Mouse (Mus musculus) forebrain, embryonic 11.5 days (tissue): Measurements from ENCODE around the gene Ccser1. TPM values are rescaled to one million over a fixed set of nuclear protein-coding genes. Genes with fewer than 3 reads are reported as not detected.

ENCODE experiments used
- ATAC-seq: fragments of 200-750 bp; cut with Nextera tagmentation; replicated peaks from 2 replicates; pipeline ENCODE4 v1.8.0; 2017; ENCODE audit warnings: moderate TSS enrichment; ENCODE audit not compliant: low FRiP score
- DNase-seq: peaks from one replicate; pipeline ENCODE4 v3.0.0-alpha.2; 2017; ENCODE audit warnings: low spot score
- H3K27ac ChIP-seq: fragments of 300-500 bp; sonication (generic); 2 replicates; pipeline ENCODE4 v1.5.1; 2014; ENCODE audit warnings: low read depth, low read length
- H3K27me3 ChIP-seq: fragments of 300-500 bp; sonication (generic); 2 replicates; pipeline ENCODE4 v1.6.1; 2014; ENCODE audit warnings: mild to moderate bottlenecking, low read length, mixed read lengths; ENCODE audit not compliant: control insufficient read depth, insufficient read depth
- H3K36me3 ChIP-seq: fragments of 300-500 bp; sonication (generic); 2 replicates; pipeline ENCODE4 v1.6.1; 2014; ENCODE audit warnings: mild to moderate bottlenecking, low read length, moderate library complexity, mixed read lengths; ENCODE audit not compliant: control insufficient read depth, insufficient read depth
- H3K4me1 ChIP-seq: fragments of 300-500 bp; sonication (generic); replicated peaks from 2 replicates; pipeline ENCODE4 v1.6.1; 2014; ENCODE audit warnings: low read length, mixed read lengths; ENCODE audit not compliant: control insufficient read depth, insufficient read depth
- H3K4me2 ChIP-seq: fragments of 300-500 bp; sonication (generic); 2 replicates; pipeline ENCODE4 v1.6.1; 2014; ENCODE audit warnings: low read depth, mild to moderate bottlenecking, low read length, moderate library complexity, mixed read lengths; ENCODE audit not compliant: severe bottlenecking
- H3K4me3 ChIP-seq: fragments of 300-500 bp; sonication (generic); 2 replicates; pipeline ENCODE4 v1.5.1; 2014; ENCODE audit warnings: low read depth, low read length
- H3K9ac ChIP-seq: fragments of 300-500 bp; sonication (generic); 2 replicates; pipeline ENCODE4 v1.6.1; 2014; ENCODE audit warnings: low read length
- H3K9me3 ChIP-seq: fragments of 300-500 bp; sonication (generic); 2 replicates; pipeline ENCODE4 v1.6.1; 2016; ENCODE audit warnings: low read length, mixed read lengths; ENCODE audit not compliant: control insufficient read depth
- WGBS: fragments of 180-500 bp; shearing (Covaris S2); extraction: QIAGEN DNeasy Blood & Tissue Kit; methylation state at CpG from one replicate; pipeline ENCODE4 v1.1.7; 2014; 5-methylcytosine and 5-hydroxymethylcytosine counted together
- polyA plus RNA-seq: library from polyadenylated mRNA; unstranded; fragments of >200 nt; fragmentation: Nextera tagmentation; extraction: Ambion mirVana; gene quantifications from 2 replicates; pipeline ENCODE4 v1.2.1, GENCODE M21; 2014

The Ccser1 gene
- polyA plus RNA-seq, 1 experiment from 2014 or later = 15.3 TPM

- no peak for ATAC-seq
- 31% methylated on average over 2 of the region's 2 CpGs for WGBS
- Histone ChIP-seq H3K27me3 (no peaks in the 10 kb centered on the region), H3K4me3 (no peak overlapping the region), H3K4me1 (no peaks in the 10 kb centered on the region), H3K27ac (no peak overlapping the region), H3K36me3 (no peaks in the 10 kb centered on the region), H3K4me2 (no peak overlapping the region), H3K9me3 (no peaks in the 10 kb centered on the region), H3K9ac (no peak overlapping the region)
- DNase-seq = peak; percentile 54
Measured at GRCm38 (mm10) chr6:61687002-61687401, 506.9 kb downstream of the Ccser1 start.

- 93% methylated on average over 7 of the region's 7 CpGs for WGBS
- ATAC-seq (no peak), DNase-seq (no peak)
- no peaks in the 10 kb centered on the region for H3K9me3 ChIP-seq
- no peak overlapping the region for H3K9ac ChIP-seq
- no peaks in the 10 kb centered on the region for H3K27me3 ChIP-seq
- no peaks in the 10 kb centered on the region for H3K36me3 ChIP-seq
- no peak overlapping the region for H3K4me2 ChIP-seq
- no peak overlapping the region for H3K27ac ChIP-seq
- no peak overlapping the region for H3K4me3 ChIP-seq
- H3K4me1 ChIP-seq = no peaks in the 10 kb centered on the region
Measured at GRCm38 (mm10) chr6:61703003-61703402, 522.9 kb downstream of the Ccser1 start.

GRCm38 (mm10) chr6:61721220-61721619 is 541.1 kb downstream of the Ccser1 start:
- ATAC-seq = no peak
- H3K9me3 ChIP-seq = no peaks in the 10 kb centered on the region
- no peak overlapping the region for H3K9ac ChIP-seq
- H3K27me3 ChIP-seq = no peaks in the 10 kb centered on the region
- H3K36me3 ChIP-seq = no peaks in the 10 kb centered on the region
- H3K4me1 ChIP-seq = no peaks in the 10 kb centered on the region
- 76% methylated on average over 1 of the region's 1 CpGs for WGBS
- no peak overlapping the region for H3K27ac ChIP-seq
- H3K4me3 ChIP-seq = no peak overlapping the region
- no peak for DNase-seq
- H3K4me2 ChIP-seq = no peak overlapping the region

- ATAC-seq (no peak), DNase-seq (no peak)
- Histone ChIP-seq H3K9me3 (no peaks in the 10 kb centered on the region), H3K4me1 (no peaks in the 10 kb centered on the region), H3K27me3 (no peaks in the 10 kb centered on the region), H3K9ac (no peak overlapping the region), H3K4me3 (no peak overlapping the region), H3K36me3 (no peaks in the 10 kb centered on the region), H3K4me2 (no peak overlapping the region), H3K27ac (no peak overlapping the region)
- WGBS = 48% methylated on average over 1 of the region's 1 CpGs
Measured at GRCm38 (mm10) chr6:61729065-61729464, 548.9 kb downstream of the Ccser1 start.

GRCm38 (mm10) chr6:61730088-61730880 is 550.2 kb downstream of the Ccser1 start:
- no peak for ATAC-seq
- H3K4me2 ChIP-seq = no peak overlapping the region
- H3K27ac ChIP-seq = no peak overlapping the region
- no peak for DNase-seq
- no peaks in the 10 kb centered on the region for H3K4me1 ChIP-seq
- no peak overlapping the region for H3K4me3 ChIP-seq
- 79% methylated on average over 5 of the region's 5 CpGs for WGBS
- H3K36me3 ChIP-seq = no peaks in the 10 kb centered on the region
- no peak overlapping the region for H3K9ac ChIP-seq
- no peaks in the 10 kb centered on the region for H3K27me3 ChIP-seq
- no peaks in the 10 kb centered on the region for H3K9me3 ChIP-seq

GRCm38 (mm10) chr6:61746346-61746745 is 566.2 kb downstream of the Ccser1 start:
- no peaks in the 10 kb centered on the region for H3K4me1 ChIP-seq
- no peaks in the 10 kb centered on the region for H3K36me3 ChIP-seq
- no peak overlapping the region for H3K4me2 ChIP-seq
- DNase-seq (no peak), ATAC-seq (no peak)
- no peaks in the 10 kb centered on the region for H3K9me3 ChIP-seq
- WGBS = 72% methylated on average over 1 of the region's 1 CpGs
- H3K9ac ChIP-seq = no peak overlapping the region
- no peak overlapping the region for H3K4me3 ChIP-seq
- no peak overlapping the region for H3K27ac ChIP-seq
- H3K27me3 ChIP-seq = no peaks in the 10 kb centered on the region

- DNase-seq (no peak), ATAC-seq (no peak)
- H3K27ac ChIP-seq = no peak overlapping the region
- no peak overlapping the region for H3K4me2 ChIP-seq
- H3K9ac ChIP-seq = no peak overlapping the region
- no peaks in the 10 kb centered on the region for H3K4me1 ChIP-seq
- no peaks in the 10 kb centered on the region for H3K9me3 ChIP-seq
- 92% methylated on average over 3 of the region's 3 CpGs for WGBS
- H3K36me3 ChIP-seq = no peaks in the 10 kb centered on the region
- no peak overlapping the region for H3K4me3 ChIP-seq
- H3K27me3 ChIP-seq = no peaks in the 10 kb centered on the region
Measured at GRCm38 (mm10) chr6:61762135-61762534, 582.0 kb downstream of the Ccser1 start.

- no peaks in the 10 kb centered on the region for H3K9me3 ChIP-seq
- H3K9ac ChIP-seq = no peak overlapping the region
- H3K4me2 ChIP-seq = no peak overlapping the region
- no peak for DNase-seq
- no peak overlapping the region for H3K4me3 ChIP-seq
- 0 out of 2 replicates have a peak, but pooled peaks have one; percentile 62 for ATAC-seq
- H3K36me3 ChIP-seq = no peaks in the 10 kb centered on the region
- 28% methylated on average over 5 of the region's 5 CpGs for WGBS
- H3K4me1 ChIP-seq = no peaks in the 10 kb centered on the region
- H3K27ac ChIP-seq = no peak overlapping the region
- H3K27me3 ChIP-seq = no peaks in the 10 kb centered on the region
Measured at GRCm38 (mm10) chr6:61763379-61763778, 583.3 kb downstream of the Ccser1 start.

GRCm38 (mm10) chr6:61765801-61766200 is 585.7 kb downstream of the Ccser1 start:
- H3K27me3 ChIP-seq = no peaks in the 10 kb centered on the region

More at GRCm38 (mm10) chr6:61765801-61766200, 585.7 kb downstream of the Ccser1 start:
- H3K4me2 ChIP-seq = no peak overlapping the region
- H3K9ac ChIP-seq = no peak overlapping the region
- WGBS = 57% methylated on average over 2 of the region's 2 CpGs
- no peaks in the 10 kb centered on the region for H3K9me3 ChIP-seq
- no peak overlapping the region for H3K4me3 ChIP-seq
- no peaks in the 10 kb centered on the region for H3K4me1 ChIP-seq
- no peak overlapping the region for H3K27ac ChIP-seq
- no peaks in the 10 kb centered on the region for H3K36me3 ChIP-seq
- DNase-seq = no peak
- ATAC-seq = no peak
